Mouse (Mus musculus) A20 (cell line): ENCODE data around the gene Fgf22.
A peak's percentile ranks its signal among the peaks of the same experiment; 100 is the strongest.

Source experiments
- DNase-seq: peaks from one replicate; pipeline ENCODE4 v3.0.0-alpha.2; 2011; ENCODE audit warnings: low read depth, low spot score

Fgf22 gene

DNA sequence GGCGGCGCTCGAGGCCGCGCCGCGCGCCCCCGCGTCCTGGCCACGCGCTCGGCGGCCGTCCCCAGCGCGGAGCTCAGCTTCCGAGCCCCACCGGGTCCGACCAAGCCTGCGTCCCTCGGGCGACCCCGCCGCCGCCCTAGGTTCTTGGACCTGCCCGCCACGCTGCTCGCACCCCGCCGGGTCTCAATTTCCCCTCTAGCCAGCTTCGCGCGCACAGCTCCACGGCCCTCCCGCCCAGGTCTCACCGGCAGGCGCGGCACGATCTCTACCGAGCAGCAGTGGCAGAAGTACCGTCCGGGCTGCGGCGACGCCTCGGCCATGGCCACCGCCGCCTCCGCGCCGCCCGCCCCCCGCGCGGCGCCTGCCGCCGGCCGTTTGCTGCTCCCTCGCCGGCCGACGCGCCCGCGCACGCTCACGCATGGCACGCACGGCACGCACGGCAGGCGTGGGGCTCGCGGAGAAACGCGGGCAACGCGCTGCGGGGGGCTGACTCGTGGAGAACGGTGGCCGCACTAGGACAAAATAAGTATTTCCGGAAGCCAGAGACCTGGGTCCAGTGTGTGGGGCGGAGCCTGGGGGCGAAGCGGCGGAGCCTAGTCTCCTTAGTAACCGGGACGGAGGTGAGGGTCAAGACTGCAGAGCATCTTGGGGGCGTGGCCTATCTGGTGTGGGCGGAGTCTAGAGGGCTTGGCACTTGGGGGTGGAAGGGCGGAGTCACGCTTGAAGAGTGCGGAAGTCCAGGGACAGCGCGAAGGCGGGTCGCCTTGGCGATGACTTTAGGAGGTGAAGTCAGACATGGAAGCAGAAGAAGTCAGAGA lies 11.8 kb downstream of the Fgf22 start, which contains the start of gene Rnf126:
TSS of gene Rnf126 (minus strand) at position 445 of the 818 bp plus-strand sequence.
- DNase-seq, result peak; percentile 100

DNA sequence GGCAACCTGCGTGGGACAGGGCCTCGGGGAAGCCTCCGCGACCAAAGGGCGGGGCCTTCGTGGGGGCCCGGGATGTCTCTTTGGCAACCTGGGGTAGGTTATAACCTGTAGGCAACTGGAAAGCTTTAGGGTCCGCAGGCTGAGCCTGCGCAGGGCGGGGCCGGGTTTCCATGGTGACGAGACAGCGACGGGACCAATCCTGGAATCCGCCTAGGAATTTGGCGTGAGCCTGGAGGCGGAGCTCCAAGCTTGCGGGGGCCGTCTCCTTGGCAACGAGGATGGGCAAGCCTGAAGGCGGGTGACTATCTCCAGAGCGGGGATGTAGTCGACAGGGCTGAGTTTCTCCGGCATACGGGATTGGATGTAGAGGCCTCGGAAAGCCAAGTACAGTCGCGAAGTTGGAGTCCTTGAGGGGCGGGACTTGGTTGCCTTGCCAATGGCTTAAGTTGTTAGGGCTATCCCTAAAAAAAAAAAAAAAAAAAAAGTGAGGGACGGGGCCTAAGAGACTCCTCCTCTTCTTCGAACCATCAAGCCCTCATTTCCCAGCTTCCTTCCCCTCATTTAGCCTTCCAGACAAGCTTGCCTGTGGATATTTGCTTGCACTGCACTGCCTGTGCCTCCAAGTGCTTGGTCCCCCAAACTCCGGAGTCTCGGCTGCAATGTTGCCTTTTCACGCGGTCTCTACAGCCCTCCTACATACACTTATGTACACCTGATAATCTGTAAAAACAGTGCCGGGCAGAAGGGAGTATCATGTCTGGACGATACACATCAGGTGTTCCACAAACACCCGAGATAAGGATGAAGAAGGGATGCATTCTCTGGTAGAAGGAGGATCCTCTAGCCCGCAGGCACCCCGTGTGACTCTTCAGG lies 12.7 kb downstream of the Fgf22 start:
- DNase-seq, result no peak

- peak; percentile 75 for DNase-seq
Observed at GRCm38 (mm10) chr10:79768400-79768799, 13.5 kb downstream of the Fgf22 start.

DNA sequence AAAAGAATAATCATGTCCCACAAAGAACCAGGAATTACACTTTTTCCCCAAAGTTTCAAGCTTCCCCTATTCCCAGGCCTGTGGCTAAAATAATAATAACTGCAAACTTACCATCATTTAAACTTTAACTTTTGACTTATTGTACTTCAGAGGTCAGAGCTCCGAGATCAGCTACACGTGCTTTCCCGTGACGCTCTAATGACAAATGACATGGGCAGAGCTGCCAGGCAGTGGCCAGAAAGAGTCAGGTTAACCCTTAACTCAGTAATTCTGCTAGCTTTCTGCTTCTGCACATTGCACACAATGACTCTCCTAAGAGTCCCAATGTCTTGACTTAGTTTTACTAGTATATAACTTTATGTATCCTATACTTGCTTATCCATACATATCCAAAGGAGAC lies 14.5 kb downstream of the Fgf22 start:
- no peak for DNase-seq

DNA sequence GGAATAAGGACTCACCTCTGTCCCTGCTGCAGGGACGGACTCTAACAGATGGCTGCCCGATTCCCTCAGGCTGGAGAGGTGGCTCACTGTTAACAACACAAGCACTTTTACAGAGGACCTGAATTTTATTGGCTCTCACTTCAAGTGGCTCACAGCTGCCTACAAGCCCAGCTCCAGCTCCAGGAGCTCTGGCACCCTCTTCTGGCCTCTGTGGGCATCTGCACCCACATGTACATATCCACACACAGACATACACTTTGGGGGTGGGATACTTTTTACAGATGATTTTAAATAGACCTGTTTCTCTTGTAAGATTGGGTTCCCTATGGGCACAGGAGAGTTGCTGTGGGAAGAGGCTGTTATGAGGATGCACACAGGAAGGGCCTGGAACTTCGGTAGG lies 17.4 kb downstream of the Fgf22 start:
- DNase-seq, result no peak

GRCm38 (mm10) chr10:79773208-79773607 lies 18.3 kb downstream of the Fgf22 start:
- DNase-seq, result peak; percentile 68

GRCm38 (mm10) chr10:79774486-79775279 lies 19.8 kb downstream of the Fgf22 start:
- no peak for DNase-seq

- DNase-seq, result no peak
Observed at GRCm38 (mm10) chr10:79777103-79777531, 22.2 kb downstream of the Fgf22 start, which contains the start of gene Fstl3. Gene Fstl3 (plus strand): TSS chr10:79777272.

DNA sequence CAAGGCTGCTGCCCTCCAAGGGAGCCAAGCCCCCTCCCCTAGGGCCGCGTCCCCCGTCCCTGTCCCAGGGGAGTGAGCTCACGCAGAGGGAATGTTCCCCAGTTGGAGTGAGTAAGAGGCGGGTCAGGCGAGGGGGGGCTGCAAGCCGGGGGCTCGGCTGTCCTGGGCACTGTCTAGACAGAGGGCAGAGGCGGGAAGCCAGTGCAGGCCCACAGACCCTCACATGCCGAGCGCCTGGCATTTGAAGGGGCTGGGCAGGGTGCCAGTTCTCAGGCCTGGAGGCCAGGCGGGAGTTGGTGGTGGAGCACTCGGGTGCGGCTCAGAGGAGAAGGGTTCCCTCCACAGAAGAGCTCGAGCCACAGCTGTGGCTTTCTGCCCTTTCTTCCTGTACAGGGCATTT lies 23.1 kb downstream of the Fgf22 start:
- no peak for DNase-seq

DNA sequence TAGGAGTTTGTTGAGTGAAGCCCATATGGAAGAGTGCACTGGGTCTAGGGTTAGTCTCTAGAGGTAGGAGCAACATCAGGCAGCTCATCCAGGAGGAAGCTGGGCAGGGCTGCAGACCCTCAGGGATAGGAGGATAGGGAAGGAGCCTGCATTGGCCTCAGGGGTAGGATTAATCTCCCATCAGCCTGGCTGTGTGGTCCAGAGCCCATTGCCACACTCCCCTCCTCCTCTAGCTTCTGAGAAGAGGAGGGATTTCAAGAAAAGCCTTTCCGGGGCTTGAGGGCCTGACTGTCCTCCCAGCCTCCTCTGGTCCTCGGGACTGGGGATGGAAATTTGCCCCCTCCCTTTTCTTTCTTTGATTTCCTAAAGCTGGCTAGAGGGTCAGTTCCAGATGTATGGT lies 24.3 kb downstream of the Fgf22 start:
- no peak for DNase-seq

DNA sequence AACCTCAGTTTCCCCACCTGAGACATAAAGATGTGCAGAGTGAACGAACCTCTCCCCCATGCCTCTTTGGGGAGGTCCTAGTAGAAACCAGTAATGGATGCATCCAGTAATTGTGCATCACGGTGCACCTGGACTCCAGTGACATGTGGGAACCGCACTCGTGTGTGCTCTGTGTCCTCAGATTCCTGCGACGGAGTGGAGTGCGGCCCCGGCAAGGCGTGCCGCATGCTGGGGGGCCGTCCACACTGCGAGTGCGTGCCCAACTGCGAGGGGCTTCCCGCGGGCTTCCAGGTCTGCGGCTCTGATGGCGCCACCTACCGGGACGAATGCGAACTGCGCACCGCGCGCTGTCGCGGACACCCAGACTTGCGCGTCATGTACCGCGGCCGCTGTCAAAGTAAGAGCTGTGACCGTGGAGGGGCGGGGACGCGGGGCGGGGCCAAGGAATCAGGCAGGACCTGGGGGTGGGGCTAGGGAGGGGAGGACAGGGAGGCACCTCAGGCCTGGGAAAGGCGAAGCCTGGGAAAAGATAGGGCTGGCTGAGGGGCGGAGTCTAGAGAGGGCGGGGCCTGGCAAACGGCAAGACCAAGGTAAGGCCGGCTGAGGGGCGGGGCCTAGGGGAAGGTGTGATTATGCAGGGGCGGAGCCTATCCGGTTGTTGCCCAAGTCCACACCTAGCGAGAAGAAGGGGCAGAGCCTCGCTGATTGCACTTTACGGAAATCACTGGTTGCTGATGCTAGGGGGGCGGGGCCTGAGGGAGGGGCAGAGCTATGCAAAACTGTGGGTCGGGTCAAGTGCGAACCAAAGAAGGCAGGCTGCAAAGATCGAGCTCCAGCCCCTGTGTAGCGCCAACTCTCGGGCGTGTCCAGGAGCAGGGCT lies 25.1 kb downstream of the Fgf22 start:
- DNase-seq, result peak; percentile 98

DNA sequence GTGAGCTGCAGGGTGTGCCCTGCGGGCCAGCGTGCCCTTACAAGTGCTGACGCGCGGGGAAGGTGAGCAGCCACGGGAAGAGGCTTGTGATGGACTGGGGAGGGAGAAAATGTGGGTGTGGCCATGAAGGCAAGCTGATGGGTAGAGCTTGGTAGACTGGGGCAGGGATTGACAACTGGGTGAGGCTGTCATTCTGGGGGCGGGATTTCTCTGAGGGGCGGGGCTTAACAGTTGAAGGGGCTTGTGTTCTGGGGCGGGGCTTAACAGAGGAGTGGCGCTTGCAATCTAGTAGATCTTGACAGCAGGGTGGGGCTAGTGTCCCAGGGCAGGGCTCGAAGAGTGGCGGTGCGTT lies 25.8 kb downstream of the Fgf22 start:
- DNase-seq, result peak; percentile 95

DNA sequence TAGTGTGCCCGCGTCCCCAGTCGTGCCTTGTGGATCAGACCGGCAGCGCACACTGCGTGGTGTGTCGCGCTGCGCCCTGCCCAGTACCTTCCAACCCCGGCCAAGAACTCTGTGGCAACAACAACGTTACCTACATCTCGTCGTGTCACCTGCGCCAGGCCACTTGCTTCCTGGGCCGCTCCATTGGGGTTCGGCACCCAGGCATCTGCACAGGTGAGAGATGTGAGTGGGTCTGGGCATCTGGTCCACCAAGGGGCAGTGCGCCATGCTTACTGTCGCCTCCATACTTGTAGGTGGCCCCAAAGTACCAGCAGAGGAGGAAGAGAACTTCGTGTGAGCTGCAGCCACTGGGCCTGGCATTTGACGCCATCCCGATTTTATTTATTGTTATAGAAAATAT lies 26.3 kb downstream of the Fgf22 start:
- no peak for DNase-seq

DNA sequence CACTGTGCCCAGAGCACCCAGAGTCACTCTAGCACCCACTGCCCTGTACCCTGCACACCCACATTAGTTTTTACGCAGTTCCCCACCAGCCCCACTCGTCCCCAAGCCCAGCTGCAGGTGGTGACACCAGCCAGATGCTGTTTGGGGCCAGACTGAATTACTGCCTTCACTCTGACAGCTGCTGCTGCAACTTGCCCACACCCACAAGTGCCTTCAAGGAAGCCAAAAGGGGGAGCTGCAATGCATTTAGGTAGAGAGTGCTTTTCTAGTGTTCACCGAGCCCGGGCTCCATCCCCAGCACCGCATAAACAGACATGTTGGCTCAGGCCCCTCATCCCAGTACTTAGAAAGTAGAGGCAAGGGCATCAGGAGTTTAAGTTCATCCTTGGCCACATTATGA lies 27.1 kb downstream of the Fgf22 start:
- peak; percentile 70 for DNase-seq

DNA sequence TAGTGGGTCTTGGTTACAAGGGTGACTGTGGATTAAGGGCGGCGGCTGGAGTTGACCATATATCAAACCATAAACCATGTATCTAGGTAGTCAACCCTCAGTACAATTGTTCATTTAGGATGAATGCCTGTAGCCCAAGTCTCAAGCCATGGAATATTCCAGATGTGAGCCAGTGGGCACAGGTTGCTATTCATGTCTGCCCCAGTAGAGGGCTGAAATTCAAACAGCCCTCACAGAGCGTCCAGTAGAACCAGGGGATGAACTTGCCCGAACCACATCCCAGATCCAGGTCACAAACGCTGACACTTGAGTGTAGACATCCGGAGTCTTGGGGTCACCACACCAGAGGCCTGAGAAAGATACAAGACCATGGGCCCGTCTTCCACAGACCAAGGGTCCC lies 28.2 kb downstream of the Fgf22 start:
- no peak for DNase-seq

DNA sequence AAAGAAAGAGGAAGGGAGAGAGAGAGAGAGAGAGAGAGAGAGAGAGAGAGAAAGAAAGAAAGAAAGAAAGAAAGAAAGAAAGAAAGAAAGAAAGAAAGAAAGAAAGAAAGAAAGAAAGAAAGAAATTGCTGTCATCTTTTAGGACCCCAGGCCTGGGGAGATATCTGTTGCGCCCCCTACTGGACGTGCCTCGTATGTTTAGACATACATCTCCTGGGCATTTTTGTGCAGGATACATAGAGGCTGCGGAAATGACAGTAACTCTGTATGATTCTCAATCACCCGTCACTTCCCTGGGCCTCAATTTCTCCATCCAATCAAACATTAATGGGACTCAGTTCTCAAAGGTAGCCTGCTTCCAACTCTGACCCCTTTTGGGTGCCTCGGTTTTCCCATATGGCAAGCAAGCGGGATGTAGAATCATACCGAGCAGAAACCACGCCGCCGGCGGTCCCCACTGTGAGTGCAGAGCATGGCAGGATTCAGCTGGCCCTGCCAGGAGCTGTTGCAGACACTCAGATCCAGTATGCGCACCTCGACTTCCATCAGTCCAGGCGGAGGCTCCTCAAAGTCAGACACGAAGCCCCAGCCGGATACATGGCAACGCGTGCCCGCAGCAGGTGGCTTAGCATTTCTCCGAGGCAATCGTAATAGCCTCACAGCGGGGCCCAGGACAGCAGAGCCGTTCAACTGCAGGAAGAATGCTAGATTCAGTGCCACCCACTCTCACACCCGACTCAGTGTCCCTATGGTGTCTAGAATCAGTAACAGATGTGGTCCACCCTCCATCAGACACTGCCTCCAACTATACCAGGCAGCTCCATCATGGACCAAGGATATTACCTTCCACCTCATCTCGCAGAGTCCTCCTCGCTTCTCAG lies 29.3 kb downstream of the Fgf22 start:
- DNase-seq, result peak; percentile 63

GRCm38 (mm10) chr10:79788386-79789158 lies 33.7 kb downstream of the Fgf22 start:
- peak; percentile 70 for DNase-seq

DNA sequence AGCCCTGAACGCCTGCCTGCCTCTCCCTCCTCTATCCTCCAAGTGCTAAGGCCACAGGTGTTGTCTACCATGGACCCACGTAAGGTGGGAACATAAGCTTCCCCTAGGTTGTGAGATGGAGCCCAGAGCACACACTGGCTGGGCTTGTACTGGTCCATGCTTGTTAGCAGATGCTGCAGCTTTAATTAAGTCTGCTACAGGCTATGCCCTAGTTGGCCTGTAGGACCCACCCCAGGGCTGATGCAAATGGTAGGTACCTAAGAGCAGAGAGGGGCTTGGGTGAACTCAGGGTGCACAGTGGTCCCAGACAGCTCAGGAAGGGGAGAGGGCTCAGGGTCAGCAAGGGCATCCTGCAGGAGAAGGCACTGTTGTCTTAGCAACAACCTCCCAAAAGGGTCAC lies 34.7 kb downstream of the Fgf22 start:
- DNase-seq, result no peak

- no peak for DNase-seq
Observed at GRCm38 (mm10) chr10:79790861-79791260, 36.0 kb downstream of the Fgf22 start, which contains the start of gene Prss57. Gene Prss57 (minus strand): TSS chr10:79790961.
